Mouse (Mus musculus) small intestine, adult 2 months (tissue): ENCODE measurements around the gene Tas2r139.
A peak's percentile ranks its signal among the peaks of the same experiment; 100 is the strongest.

Experiments used
- CTCF ChIP-seq: fragments of 200-500 bp; IDR thresholded peaks from 2 replicates; pipeline ENCODE4 v1.5.1; 2012; ENCODE audit warnings: low read depth, mild to moderate bottlenecking, control low read depth, inconsistent platforms, low read length, moderate library complexity, mixed read lengths; ENCODE audit not compliant: insufficient replicate concordance, insufficient read length; ENCODE audit errors: extremely low read depth
- POLR2A ChIP-seq: fragments of 200-500 bp; IDR thresholded peaks from 2 replicates; pipeline ENCODE4 v1.6.1; 2012; ENCODE audit warnings: low read depth, mild to moderate bottlenecking, control low read depth, inconsistent platforms, low read length, moderate library complexity

GRCm38 (mm10) chr6:42186230-42186629, 45.5 kb downstream of the Tas2r139 start:
- TF ChIP-seq POLR2A (no peak), CTCF (peak; percentile 32; the same call in 1 of the 2 replicates)
